In genomic region chr5:148697631-148698368, GRCm38 (mm10) we compare ENCODE assay signal across 9 mouse cellular contexts.
DNase-seq lines count a peak whose midpoint lies in the region; ATAC-seq lines count a peak whose summit lies in the region.
"Had no signal": no experiment of that assay in that cellular context is flagged by ENCODE, and none has a peak within 500 bp of the region (broad histone marks: within the 10 kb centered on the region; RNA-seq: fewer than 3 reads in every experiment).

No protein-coding gene starts in this region.

- DNase-seq in cerebellum, postnatal 36 days, result peak; percentile 7 to 11
- DNase-seq in cerebellum, adult 8-10 months, result no peak
- DNase-seq in hindbrain, embryonic 14.5 days (ENCODE audit: low spot score), result no peak
- DNase-seq in midbrain, embryonic 11.5 days (ENCODE audit: low spot score, missing footprints), result no peak
- no peak for DNase-seq in yolk sac, embryonic 10.5 days (ENCODE audit: low spot score)

- no peak overlapping the region for H3K4me3 ChIP-seq in hindbrain, embryonic 16.5 days (ENCODE audit: low read length)
- no peak overlapping the region for H3K4me3 ChIP-seq in hindbrain, embryonic 14.5 days (replicated peaks; ENCODE audit: low read length)
- no peak overlapping the region for H3K4me3 ChIP-seq in midbrain, embryonic 13.5 days (replicated peaks)
- H3K4me3 ChIP-seq in midbrain, embryonic 11.5 days (ENCODE audit: low read depth, low read length), result no peak overlapping the region
- H3K4me3 ChIP-seq in midbrain, embryonic 16.5 days (ENCODE audit: low read depth, low read length), result no peak overlapping the region
- H3K4me3 ChIP-seq: liver, embryonic 15.5 days had no signal

- H3K9me3 ChIP-seq in hindbrain, embryonic 16.5 days (ENCODE audit: control insufficient read depth, low read length), result no peaks in the 10 kb centered on the region
- H3K9me3 ChIP-seq in hindbrain, embryonic 14.5 days (ENCODE audit: control insufficient read depth, low read length), result no peaks in the 10 kb centered on the region
- no peaks in the 10 kb centered on the region for H3K9me3 ChIP-seq in midbrain, embryonic 13.5 days
- H3K9me3 ChIP-seq in midbrain, embryonic 11.5 days (ENCODE audit: control insufficient read depth, low read length), result no peaks in the 10 kb centered on the region
- peaks cover 7% of the 10 kb centered on the region; the same call in 1 of the 2 replicates for H3K9me3 ChIP-seq in midbrain, embryonic 16.5 days (replicated peaks; ENCODE audit: control insufficient read depth, low read length, poor library complexity, severe bottlenecking)
- H3K9me3 ChIP-seq: liver, embryonic 15.5 days had no signal

- WGBS in hindbrain, embryonic 16.5 days, result 59% methylated on average over 22 of the region's 22 CpGs
- WGBS in hindbrain, embryonic 14.5 days, result 67% methylated on average over 22 of the region's 22 CpGs
- WGBS in midbrain, embryonic 13.5 days, result 82% methylated on average over 22 of the region's 22 CpGs
- 84% methylated on average over 22 of the region's 22 CpGs for WGBS in midbrain, embryonic 11.5 days
- WGBS in midbrain, embryonic 16.5 days, result 66% methylated on average over 22 of the region's 22 CpGs

- H3K9ac ChIP-seq in hindbrain, embryonic 16.5 days (ENCODE audit: low read depth, low read length), result no peak overlapping the region
- H3K9ac ChIP-seq in hindbrain, embryonic 14.5 days, result no peak overlapping the region
- H3K9ac ChIP-seq in midbrain, embryonic 13.5 days (replicated peaks), result 0 out of 2 replicates have a peak overlapping the region, but pooled peaks have one; percentile 0
- H3K9ac ChIP-seq in midbrain, embryonic 11.5 days (ENCODE audit: low read length), result no peak overlapping the region
- H3K9ac ChIP-seq in midbrain, embryonic 16.5 days (ENCODE audit: low read depth, low read length), result no peak overlapping the region
- H3K9ac ChIP-seq: liver, embryonic 15.5 days had no signal

- peak overlapping the region; percentile 14; the same call in 1 of the 2 replicates for H3K4me2 ChIP-seq in hindbrain, embryonic 16.5 days (ENCODE audit: low read length)
- H3K4me2 ChIP-seq in hindbrain, embryonic 14.5 days (replicated peaks), result no peak overlapping the region
- H3K4me2 ChIP-seq in midbrain, embryonic 13.5 days (replicated peaks), result no peak overlapping the region
- H3K4me2 ChIP-seq in midbrain, embryonic 11.5 days, result no peak overlapping the region
- H3K4me2 ChIP-seq in midbrain, embryonic 16.5 days (ENCODE audit: low read length), result no peak overlapping the region
- H3K4me2 ChIP-seq: liver, embryonic 15.5 days had no signal

- peaks cover 5% of the 10 kb centered on the region; the same call in 1 of the 2 replicates for H3K4me1 ChIP-seq in hindbrain, embryonic 16.5 days (ENCODE audit: control insufficient read depth, insufficient read depth, low read depth, low read length)
- H3K4me1 ChIP-seq in hindbrain, embryonic 14.5 days (replicated peaks; ENCODE audit: control insufficient read depth, insufficient read depth, low read length), result peaks cover 8% of the 10 kb centered on the region
- H3K4me1 ChIP-seq in midbrain, embryonic 13.5 days (replicated peaks), result peaks cover 5% of the 10 kb centered on the region
- peaks cover 4% of the 10 kb centered on the region; the same call in 1 of the 2 replicates for H3K4me1 ChIP-seq in midbrain, embryonic 11.5 days (ENCODE audit: control insufficient read depth, insufficient read depth, low read length)
- H3K4me1 ChIP-seq in midbrain, embryonic 16.5 days (ENCODE audit: control insufficient read depth, insufficient read depth, low read length), result peaks cover 10% of the 10 kb centered on the region; the same call in 1 of the 2 replicates

- peak overlapping the region; percentile 65 for H3K27ac ChIP-seq in hindbrain, embryonic 16.5 days (ENCODE audit: low read depth, low read length)
- no peak overlapping the region; the same call in 1 of the 2 replicates for H3K27ac ChIP-seq in hindbrain, embryonic 14.5 days
- no peak overlapping the region for H3K27ac ChIP-seq in midbrain, embryonic 13.5 days
- H3K27ac ChIP-seq in midbrain, embryonic 11.5 days (ENCODE audit: low read depth, low read length), result no peak overlapping the region
- H3K27ac ChIP-seq in midbrain, embryonic 16.5 days (ENCODE audit: low read length), result peak overlapping the region; percentile 37; the same call in 1 of the 2 replicates
- H3K27ac ChIP-seq: liver, embryonic 15.5 days had no signal

- no peaks in the 10 kb centered on the region for H3K27me3 ChIP-seq in hindbrain, embryonic 16.5 days (replicated peaks; ENCODE audit: control insufficient read depth, insufficient read depth, low read length)
- H3K27me3 ChIP-seq in hindbrain, embryonic 14.5 days (ENCODE audit: control insufficient read depth, insufficient read depth, low read length), result no peaks in the 10 kb centered on the region
- no peaks in the 10 kb centered on the region for H3K27me3 ChIP-seq in midbrain, embryonic 13.5 days
- H3K27me3 ChIP-seq in midbrain, embryonic 11.5 days (ENCODE audit: control insufficient read depth, insufficient read depth, low read length), result no peaks in the 10 kb centered on the region
- no peaks in the 10 kb centered on the region for H3K27me3 ChIP-seq in midbrain, embryonic 16.5 days (ENCODE audit: control insufficient read depth, insufficient read depth, low read depth, low read length)
- H3K27me3 ChIP-seq: liver, embryonic 15.5 days had no signal

- peak; percentile 90 for ATAC-seq in hindbrain, embryonic 16.5 days
- ATAC-seq in hindbrain, embryonic 14.5 days (ENCODE audit: low FRiP score), result no peak; the same call in 1 of the 2 replicates
- ATAC-seq in midbrain, embryonic 13.5 days, result no peak
- ATAC-seq in midbrain, embryonic 11.5 days (ENCODE audit: low FRiP score), result no peak
- no peak for ATAC-seq in midbrain, embryonic 16.5 days

- no peaks in the 10 kb centered on the region for H3K36me3 ChIP-seq in hindbrain, embryonic 16.5 days (ENCODE audit: control insufficient read depth, insufficient read depth, low read length)
- no peaks in the 10 kb centered on the region for H3K36me3 ChIP-seq in hindbrain, embryonic 14.5 days (replicated peaks; ENCODE audit: control insufficient read depth, insufficient read depth)
- H3K36me3 ChIP-seq in midbrain, embryonic 13.5 days, result no peaks in the 10 kb centered on the region
- H3K36me3 ChIP-seq in midbrain, embryonic 11.5 days (ENCODE audit: control insufficient read depth, insufficient read depth, low read length), result no peaks in the 10 kb centered on the region
- no peaks in the 10 kb centered on the region for H3K36me3 ChIP-seq in midbrain, embryonic 16.5 days (ENCODE audit: control insufficient read depth, insufficient read depth, low read length)
- H3K36me3 ChIP-seq: liver, embryonic 15.5 days had no signal

Comparison
In these comparisons a context has a peak if more than half of its experiments do, and no peak if none do; other contexts are left out.
1. DNase-seq: peak in cerebellum, postnatal 36 days (2 of 2); none in cerebellum, adult 8-10 months (single experiment), hindbrain, embryonic 14.5 days (single experiment), midbrain, embryonic 11.5 days (single experiment) and yolk sac, embryonic 10.5 days (single experiment).
2. H3K27ac ChIP-seq: peak in hindbrain, embryonic 16.5 days (single experiment) and midbrain, embryonic 16.5 days (single experiment); none in hindbrain, embryonic 14.5 days (single experiment), midbrain, embryonic 13.5 days (single experiment) and midbrain, embryonic 11.5 days (single experiment).